Mouse (Mus musculus): Measurements from ENCODE around the gene Pus7l. TPM values are rescaled to one million over a fixed set of nuclear protein-coding genes. Genes with fewer than 3 reads are reported as not detected.
A peak's percentile ranks its signal among the peaks of the same experiment; 100 is the strongest.

Gene Pus7l
- 1 to 10 TPM; 3.4 to 3.6 TPM for total RNA-seq (2021)
- long read RNA-seq, experiment 1, partial matches to known transcripts: 0 of 3 reads
- long read RNA-seq, experiment 1, other reads (novel, unspliced or antisense): 0 of 3 reads
- long read RNA-seq, experiment 2, transcript Pus7l-201 (9 exons, 2,840 nt): major isoform, 7 of 10 reads
- long read RNA-seq, experiment 2, partial matches to known transcripts: 2 of 10 reads
- long read RNA-seq, experiment 2, other reads (novel, unspliced or antisense): 0 of 10 reads

GRCm38 (mm10) chr15:94543409-94544051, at the start of gene Pus7l, which contains the start of gene Irak4:
Gene Pus7l (minus strand): TSS chr15:94543547.
Gene Irak4 (plus strand): TSS chr15:94543643.
- DNase-seq (ENCODE audit: low spot score in 2 of 2): peak; percentile 87 to 89

GRCm38 (mm10) chr15:94591356-94591755, 48.0 kb upstream of the Pus7l start:
- no peak for DNase-seq (ENCODE audit: low spot score in 2 of 2)

- no peak for DNase-seq (ENCODE audit: low spot score in 2 of 2)
These were observed 46.7 kb upstream of the Pus7l start for GRCm38 (mm10) chr15:94590083-94590482.

GRCm38 (mm10) chr15:94589219-94590075, 46.1 kb upstream of the Pus7l start, which contains the start of gene Twf1:
Gene Twf1 (minus strand): TSS chr15:94589889.
- peak; percentile 98 for DNase-seq (ENCODE audit: low spot score in 2 of 2)

- no peak for DNase-seq (ENCODE audit: low spot score in 2 of 2)
These were observed 44.7 kb upstream of the Pus7l start for GRCm38 (mm10) chr15:94587826-94588715.

GRCm38 (mm10) chr15:94584738-94585137, 41.4 kb upstream of the Pus7l start:
- DNase-seq (ENCODE audit: low spot score in 2 of 2): no peak

- DNase-seq (ENCODE audit: low spot score in 2 of 2): no peak
These were observed 39.8 kb upstream of the Pus7l start for GRCm38 (mm10) chr15:94583153-94583552.

- DNase-seq (ENCODE audit: low spot score in 2 of 2): no peak
These were observed 38.8 kb upstream of the Pus7l start for GRCm38 (mm10) chr15:94582000-94582593.

GRCm38 (mm10) chr15:94574566-94575268, 31.4 kb upstream of the Pus7l start:
- no peak for DNase-seq (ENCODE audit: low spot score in 2 of 2)

GRCm38 (mm10) chr15:94572746-94573145, 29.4 kb upstream of the Pus7l start:
- no peak for DNase-seq (ENCODE audit: low spot score in 2 of 2)

GRCm38 (mm10) chr15:94571501-94571900, 28.2 kb upstream of the Pus7l start:
- DNase-seq (ENCODE audit: low spot score in 2 of 2): no peak

- DNase-seq (ENCODE audit: low spot score in 2 of 2): no peak
These were observed 25.3 kb upstream of the Pus7l start for GRCm38 (mm10) chr15:94568496-94569182.

- DNase-seq (ENCODE audit: low spot score in 2 of 2): no peak
These were observed 22.5 kb upstream of the Pus7l start for GRCm38 (mm10) chr15:94565854-94566253.

- DNase-seq (ENCODE audit: low spot score in 2 of 2): no peak
These were observed 21.6 kb upstream of the Pus7l start for GRCm38 (mm10) chr15:94564909-94565308.

- no peak for DNase-seq (ENCODE audit: low spot score in 2 of 2)
These were observed 15.7 kb upstream of the Pus7l start for GRCm38 (mm10) chr15:94558895-94559656.

- peak; percentile 86 to 88 for DNase-seq (ENCODE audit: low spot score in 2 of 2)
These were observed 14.1 kb upstream of the Pus7l start for GRCm38 (mm10) chr15:94557442-94557841.

- DNase-seq (ENCODE audit: low spot score in 2 of 2): no peak
These were observed 10.2 kb upstream of the Pus7l start for GRCm38 (mm10) chr15:94553536-94553935.

GRCm38 (mm10) chr15:94544844-94545243, 1.5 kb upstream of the Pus7l start:
- DNase-seq (ENCODE audit: low spot score in 2 of 2): no peak
